In genomic region chr11:97822840-97823603, GRCm38 (mm10) we compare ENCODE assay signal across 10 mouse cellular contexts. TPM values are rescaled to one million over a fixed set of nuclear protein-coding genes. Genes with fewer than 3 reads are reported as not detected.
DNase-seq lines count a peak whose midpoint lies in the region; TF ChIP-seq lines count a peak whose summit lies in the region.
"Had no signal": no experiment of that assay in that cellular context is flagged by ENCODE, and none has a peak within 500 bp of the region (broad histone marks: within the 10 kb centered on the region; RNA-seq: fewer than 3 reads in every experiment).

No protein-coding gene starts in this region.

- H3K4me1 ChIP-seq in brown adipose tissue, adult 24 weeks (ENCODE audit: control insufficient read depth, insufficient read depth, insufficient read length, low read length), result peaks cover 60% of the 10 kb centered on the region
- H3K4me1 ChIP-seq in lung, adult 2 months (ENCODE audit: control insufficient read depth, insufficient read depth, low read length), result peaks cover 64% of the 10 kb centered on the region

- WGBS in lung, adult 2 months, result 53% methylated on average over 20 of the region's 20 CpGs

- no peak for TF ChIP-seq CTCF in lung, adult 2 months (IDR thresholded peaks at IDR 0.05; ENCODE audit: insufficient read depth, low read length)

- TF ChIP-seq POLR2A in lung, adult 2 months (IDR thresholded peaks at IDR 0.05; ENCODE audit: borderline replicate concordance, extremely low read depth, low read depth, low read length), result no peak

- DNase-seq in kidney, adult 18-20 months, result peak; percentile 28
- no peak for DNase-seq in kidney, postnatal 14 days
- DNase-seq in cerebellum, adult 9-10 months, result peak; percentile 82
- DNase-seq in kidney, postnatal 10 days, result peak; percentile 72
- no peak for DNase-seq in c-Kit-positive CD71-positive TER-119-positive erythroid progenitor cells, embryonic 14.5 days (ENCODE audit: low spot score)
- no peak for DNase-seq in lung, adult 2 months
- DNase-seq: thymus, postnatal 14 days had no signal

- H3K4me3 ChIP-seq in brown adipose tissue, adult 24 weeks (ENCODE audit: insufficient read depth, low read depth, low read length), result peak overlapping the region; percentile 27
- no peak overlapping the region for H3K4me3 ChIP-seq in lung, adult 2 months (replicated peaks; ENCODE audit: extremely low read depth, low read depth, low read length)
- H3K4me3 ChIP-seq: heart, embryonic 15.5 days had no signal

- peak overlapping the region; percentile 63 for H3K27ac ChIP-seq in brown adipose tissue, adult 24 weeks (replicated peaks; ENCODE audit: low read depth, low read length)
- H3K27ac ChIP-seq: heart, embryonic 15.5 days had no signal

RNA-seq across cellular contexts. Expression of gene B230217C12Rik, which starts 17.6 kb away (rescaled TPM):
- polyA plus RNA-seq in brown adipose tissue, adult 24 weeks (2012; ENCODE audit: insufficient read depth, insufficient read length, missing spikeins), result 0.59 and 2.0 TPM in 2 replicates
- polyA plus RNA-seq in lung, adult 2 months (2012; rRNA removed), result 2.8 and 4.5 TPM in 2 replicates
- polyA plus RNA-seq: G1E had no signal

RNA-seq across cellular contexts. Expression of gene Lasp1, which starts 24.2 kb away (rescaled TPM):
- 56.3 and 58.1 TPM in 2 replicates for polyA plus RNA-seq in brown adipose tissue, adult 24 weeks (2012; ENCODE audit: insufficient read depth, insufficient read length, missing spikeins)
- polyA plus RNA-seq in lung, adult 2 months (2012; rRNA removed), result 120 and 137 TPM in 2 replicates

RNA-seq across cellular contexts. Expression of gene Rpl23, which starts 40.8 kb away (rescaled TPM):
- polyA plus RNA-seq in brown adipose tissue, adult 24 weeks (2012; ENCODE audit: insufficient read depth, insufficient read length, missing spikeins), result 268 and 348 TPM in 2 replicates
- 81.7 and 95.5 TPM in 2 replicates for polyA plus RNA-seq in lung, adult 2 months (2012; rRNA removed)

RNA-seq across cellular contexts. Expression of gene 1700001P01Rik, which starts 47.3 kb away (rescaled TPM):
- polyA plus RNA-seq in brown adipose tissue, adult 24 weeks (2012; ENCODE audit: insufficient read depth, insufficient read length, missing spikeins), result not detected in 2 replicates
- polyA plus RNA-seq in lung, adult 2 months (2012; rRNA removed), result 0.22 TPM in 1 of 2 replicates, not detected in the other

RNA-seq across cellular contexts. Expression of gene Cwc25, which starts 56.7 kb away (rescaled TPM):
- 5.8 and 7.1 TPM in 2 replicates for polyA plus RNA-seq in brown adipose tissue, adult 24 weeks (2012; ENCODE audit: insufficient read depth, insufficient read length, missing spikeins)
- 7.0 and 11.6 TPM in 2 replicates for polyA plus RNA-seq in lung, adult 2 months (2012; rRNA removed)

Comparison
In these comparisons a context has a peak if more than half of its experiments do, and no peak if none do; other contexts are left out.
1. DNase-seq: peak in kidney, adult 18-20 months (single experiment), cerebellum, adult 9-10 months (single experiment) and kidney, postnatal 10 days (single experiment); none in kidney, postnatal 14 days (single experiment), c-Kit-positive CD71-positive TER-119-positive erythroid progenitor cells, embryonic 14.5 days (single experiment) and lung, adult 2 months (single experiment).